Mouse (Mus musculus): ENCODE measurements around the gene Kcnip2. TPM values are rescaled to one million over a fixed set of nuclear protein-coding genes. Genes with fewer than 3 reads are reported as not detected.

The Kcnip2 gene
- total RNA-seq, 2 experiments from 2014 or later: 0.48 to 0.70 TPM

GRCm38 (mm10) chr19:45783933-45784576, 31.8 kb downstream of the Kcnip2 start:
- peak overlapping the region; percentile 99 for H3K27ac ChIP-seq
- peak overlapping the region; percentile 99 for H3K4me3 ChIP-seq
- intact Hi-C loops (cut with DNase I): no loop called here
- no peak for TF ChIP-seq CTCF (IDR thresholded peaks at IDR 0.05)
- DNase-seq: peak; percentile 38

- peak; percentile 99 for DNase-seq
- Histone ChIP-seq H3K27ac (peak within 1 kb of the TSS; percentile 99), H3K4me3 (peak within 1 kb of the TSS; percentile 99)
- intact Hi-C loops (cut with DNase I): no loop called here
- no peak for TF ChIP-seq CTCF (IDR thresholded peaks at IDR 0.05)
Measured at GRCm38 (mm10) chr19:45783181-45783932, 32.5 kb downstream of the Kcnip2 start, which contains the start of gene Mgea5. Mgea5 (minus strand) TSS chr19:45783837.

GRCm38 (mm10) chr19:45782315-45783001, 33.4 kb downstream of the Kcnip2 start:
- intact Hi-C loops (cut with DNase I): no loop called here
- DNase-seq: peak; percentile 78
- H3K27ac ChIP-seq: peak overlapping the region; percentile 99
- peak overlapping the region; percentile 99 for H3K4me3 ChIP-seq
- no peak for TF ChIP-seq CTCF (IDR thresholded peaks at IDR 0.05)

GRCm38 (mm10) chr19:45781676-45782075, 34.2 kb downstream of the Kcnip2 start:
- peak overlapping the region; percentile 99 for H3K27ac ChIP-seq
- H3K4me3 ChIP-seq: peak overlapping the region; percentile 99
- intact Hi-C loops (cut with DNase I): no loop called here
- TF ChIP-seq CTCF (IDR thresholded peaks at IDR 0.05): no peak
- no peak for DNase-seq

- intact Hi-C loops (cut with DNase I): no loop called here
- peak overlapping the region; percentile 99 for H3K4me3 ChIP-seq
- no peak for DNase-seq
- no peak for TF ChIP-seq CTCF (IDR thresholded peaks at IDR 0.05)
- peak overlapping the region; percentile 29; the same call in 1 of the 2 replicates for H3K27ac ChIP-seq
Measured at GRCm38 (mm10) chr19:45780350-45780915, 35.4 kb downstream of the Kcnip2 start.

- intact Hi-C loops (cut with DNase I): no loop called here
- DNase-seq: no peak
- Histone ChIP-seq H3K4me3 (no peak overlapping the region), H3K27ac (no peak overlapping the region)
- TF ChIP-seq CTCF (IDR thresholded peaks at IDR 0.05): no peak
Measured at GRCm38 (mm10) chr19:45775486-45775885, 40.4 kb downstream of the Kcnip2 start.

GRCm38 (mm10) chr19:45771501-45771900, 44.4 kb downstream of the Kcnip2 start:
- DNase-seq: no peak
- no peak overlapping the region for H3K4me3 ChIP-seq
- intact Hi-C loops (cut with DNase I): no loop called here
- no peak overlapping the region for H3K27ac ChIP-seq
- TF ChIP-seq CTCF (IDR thresholded peaks at IDR 0.05): no peak

- H3K4me3 ChIP-seq: no peak overlapping the region
- DNase-seq: no peak
- no peak for TF ChIP-seq CTCF (IDR thresholded peaks at IDR 0.05)
- intact Hi-C loops (cut with DNase I): no loop called here
- H3K27ac ChIP-seq: no peak overlapping the region
Measured at GRCm38 (mm10) chr19:45760810-45761209, 55.1 kb downstream of the Kcnip2 start.

GRCm38 (mm10) chr19:45758671-45759070, 57.2 kb downstream of the Kcnip2 start:
- intact Hi-C loops (cut with DNase I): no loop called here
- no peak overlapping the region for H3K27ac ChIP-seq
- no peak for TF ChIP-seq CTCF (IDR thresholded peaks at IDR 0.05)
- no peak overlapping the region for H3K4me3 ChIP-seq
- no peak for DNase-seq

- H3K27ac ChIP-seq: no peak overlapping the region
- no peak for TF ChIP-seq CTCF (IDR thresholded peaks at IDR 0.05)
- intact Hi-C loops (cut with DNase I): no loop called here
- no peak for DNase-seq
- H3K4me3 ChIP-seq: no peak overlapping the region
Measured at GRCm38 (mm10) chr19:45753551-45753950, 62.3 kb downstream of the Kcnip2 start.

- intact Hi-C loops (cut with DNase I): no loop called here
- H3K4me3 ChIP-seq: no peak overlapping the region
- no peak overlapping the region for H3K27ac ChIP-seq
- TF ChIP-seq CTCF (IDR thresholded peaks at IDR 0.05): no peak
- DNase-seq: no peak
Measured at GRCm38 (mm10) chr19:45751881-45752280, 64.0 kb downstream of the Kcnip2 start.

- TF ChIP-seq CTCF (IDR thresholded peaks at IDR 0.05): no peak
- peak; percentile 90 for DNase-seq
- Histone ChIP-seq H3K4me3 (peak within 1 kb of the TSS; percentile 88), H3K27ac (peak within 1 kb of the TSS; percentile 82)
- intact Hi-C loops (cut with DNase I): loop anchor here (5.0 kb wide), 1 partner anchor 527 kb away; no protein-coding TSS in a partner anchor
Measured at GRCm38 (mm10) chr19:45749243-45750043, 66.4 kb downstream of the Kcnip2 start, which contains the start of gene Npm3. Npm3 (minus strand) TSS chr19:45749591.
